Mouse (Mus musculus) testis, postnatal 14 days (tissue): Measurements from ENCODE around the gene Cpd.

Source experiments
- DNase-seq: peaks from one replicate; pipeline ENCODE4 v3.0.0; 2021; ENCODE audit warnings: low spot score

Cpd gene

DNA sequence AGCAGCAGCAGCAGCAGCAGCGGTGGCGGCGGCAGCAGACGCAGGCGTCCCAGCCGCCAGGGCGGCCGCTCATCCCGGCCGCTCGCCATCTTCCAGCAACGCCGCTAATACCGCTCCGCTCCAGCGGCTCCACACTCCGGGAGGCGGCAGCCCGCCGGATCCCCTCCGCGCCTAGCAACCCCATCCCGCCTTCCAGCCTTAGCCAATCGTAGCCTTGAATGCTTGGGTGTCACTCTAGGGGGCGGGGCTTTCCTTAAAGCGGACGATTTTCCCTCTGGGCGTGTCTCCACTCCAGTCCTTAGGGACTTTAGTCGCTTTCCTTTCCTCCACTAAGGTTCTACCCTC lies at the start of gene Cpd:
TSS of gene Cpd (minus strand) at position 141 of the 345 bp plus-strand sequence.
- peak; percentile 97 for DNase-seq

DNA sequence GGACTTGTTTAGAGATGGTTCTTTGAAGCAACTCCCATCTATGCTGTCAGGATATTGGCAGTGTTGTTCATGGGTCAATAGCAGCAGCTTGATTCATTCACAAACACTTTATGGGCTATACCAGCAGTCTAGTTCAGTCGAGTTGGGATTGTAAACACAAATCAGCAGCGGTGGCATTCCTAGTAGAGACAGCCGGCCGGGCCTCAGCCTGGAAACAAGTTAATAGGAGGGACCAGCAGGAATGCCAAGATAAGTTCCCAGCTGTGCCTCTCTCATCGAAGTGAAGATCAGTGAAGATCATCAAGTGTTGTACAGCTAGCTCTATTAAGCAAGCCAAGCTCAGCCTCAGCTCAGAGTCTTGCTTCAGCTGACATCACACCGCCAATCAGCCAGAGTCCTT lies 49.5 kb upstream of the Cpd start:
- no peak for DNase-seq

DNA sequence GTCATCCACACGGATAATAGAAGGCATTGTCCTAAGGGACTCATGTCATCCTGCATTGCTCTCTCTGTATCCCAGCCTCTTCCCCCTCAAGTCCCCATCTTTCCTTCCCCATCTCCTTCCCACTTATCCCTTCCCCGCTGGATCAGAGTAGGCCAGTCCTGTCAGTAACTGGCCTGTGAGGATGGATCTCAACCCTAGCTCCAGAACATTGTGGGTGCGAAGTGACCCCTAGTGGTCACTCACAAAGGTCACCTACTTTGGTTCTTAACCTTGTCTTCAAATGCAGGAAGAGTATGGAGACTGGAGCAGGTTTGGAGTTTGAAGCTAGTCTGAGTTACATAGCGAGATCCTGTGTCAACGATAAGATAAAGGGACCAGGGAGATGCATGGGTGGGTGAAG lies 47.4 kb upstream of the Cpd start:
- DNase-seq = no peak

DNA sequence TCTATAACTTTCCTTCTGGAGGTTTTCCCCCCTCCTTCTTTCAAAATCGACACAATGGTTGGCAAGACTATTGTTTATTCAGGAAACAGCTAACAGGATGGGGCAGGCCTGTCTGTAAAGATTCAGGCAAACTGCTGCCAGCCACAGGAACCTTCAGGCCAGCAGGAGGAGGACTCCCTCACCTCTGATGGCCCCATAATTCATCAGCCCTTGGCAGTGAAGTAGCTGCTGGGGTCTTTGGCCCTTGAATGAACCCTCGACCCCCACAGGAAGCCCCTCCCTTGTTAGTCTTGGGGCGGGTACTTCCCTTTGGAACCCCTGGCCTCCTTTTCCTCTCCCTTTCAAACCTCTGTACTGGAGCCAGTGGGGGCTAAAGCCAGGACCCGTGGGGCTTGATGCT lies 46.8 kb upstream of the Cpd start:
- no peak for DNase-seq

DNA sequence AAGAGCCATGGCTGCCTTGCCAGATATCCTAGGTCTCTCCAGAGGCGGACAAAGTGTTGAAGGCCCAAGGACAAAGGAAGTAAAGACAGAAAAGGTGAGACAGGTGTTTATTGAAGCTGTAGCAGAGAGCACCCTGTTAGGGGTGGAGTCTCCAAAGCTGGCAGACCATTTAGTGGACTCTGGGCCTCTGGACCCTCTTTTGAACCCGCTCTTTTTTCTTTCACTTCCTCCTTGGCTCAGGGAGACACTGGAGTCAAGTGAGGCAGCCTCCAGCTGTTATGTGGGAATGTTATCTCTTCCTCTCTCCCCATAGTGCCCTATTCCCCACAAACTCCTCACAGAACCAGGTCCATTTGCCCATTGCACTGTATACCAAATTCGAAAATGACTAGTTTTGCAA lies 46.2 kb upstream of the Cpd start:
- DNase-seq = no peak

DNA sequence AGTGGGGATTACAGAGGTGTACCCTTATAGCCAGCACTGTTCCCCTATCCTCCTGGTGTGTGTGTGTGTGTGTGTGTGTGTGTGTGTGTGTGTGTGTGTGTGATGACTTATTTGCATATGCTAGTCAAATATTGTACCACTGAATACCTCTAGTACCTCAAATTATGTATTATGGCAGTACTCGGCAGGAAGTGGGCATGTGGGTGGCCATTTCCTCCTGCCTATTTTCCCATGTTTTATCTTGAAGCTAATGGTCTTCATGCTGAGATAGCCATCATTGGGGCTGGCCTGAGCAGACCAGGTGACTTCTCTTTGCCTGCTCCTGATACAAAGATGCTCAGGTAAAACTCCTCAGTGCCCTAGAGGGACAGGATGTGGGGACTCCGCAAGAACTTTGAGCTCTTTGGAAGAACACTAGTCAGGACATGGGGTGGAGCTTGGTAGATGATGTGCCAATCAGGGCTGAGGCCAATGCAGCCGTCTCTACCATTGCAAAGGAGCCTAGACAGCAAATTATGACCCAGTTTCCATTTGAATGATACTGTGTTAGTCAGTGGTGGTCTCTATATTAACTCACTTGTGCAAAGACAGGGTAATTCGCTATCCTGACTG lies 45.0 kb upstream of the Cpd start:
- DNase-seq = no peak

DNA sequence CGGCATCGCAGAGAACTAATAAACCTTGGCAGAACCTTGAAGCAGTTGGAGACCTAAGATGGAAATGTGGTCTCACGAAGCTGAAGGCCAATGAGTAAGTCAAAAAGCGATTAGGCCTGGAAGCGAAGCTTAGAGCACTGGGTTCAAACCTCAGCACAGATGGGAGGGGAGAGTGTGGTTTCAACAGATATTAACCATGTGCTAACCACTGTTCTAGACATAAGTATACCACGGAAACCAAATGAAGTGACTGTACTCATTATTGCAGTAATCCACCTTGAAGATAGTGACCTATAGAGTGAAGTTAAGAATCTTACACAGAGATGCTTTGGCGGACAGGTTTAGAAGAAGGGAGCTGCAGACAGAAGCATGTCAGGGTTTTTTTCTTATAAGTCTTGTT lies 44.4 kb upstream of the Cpd start:
- no peak for DNase-seq

DNA sequence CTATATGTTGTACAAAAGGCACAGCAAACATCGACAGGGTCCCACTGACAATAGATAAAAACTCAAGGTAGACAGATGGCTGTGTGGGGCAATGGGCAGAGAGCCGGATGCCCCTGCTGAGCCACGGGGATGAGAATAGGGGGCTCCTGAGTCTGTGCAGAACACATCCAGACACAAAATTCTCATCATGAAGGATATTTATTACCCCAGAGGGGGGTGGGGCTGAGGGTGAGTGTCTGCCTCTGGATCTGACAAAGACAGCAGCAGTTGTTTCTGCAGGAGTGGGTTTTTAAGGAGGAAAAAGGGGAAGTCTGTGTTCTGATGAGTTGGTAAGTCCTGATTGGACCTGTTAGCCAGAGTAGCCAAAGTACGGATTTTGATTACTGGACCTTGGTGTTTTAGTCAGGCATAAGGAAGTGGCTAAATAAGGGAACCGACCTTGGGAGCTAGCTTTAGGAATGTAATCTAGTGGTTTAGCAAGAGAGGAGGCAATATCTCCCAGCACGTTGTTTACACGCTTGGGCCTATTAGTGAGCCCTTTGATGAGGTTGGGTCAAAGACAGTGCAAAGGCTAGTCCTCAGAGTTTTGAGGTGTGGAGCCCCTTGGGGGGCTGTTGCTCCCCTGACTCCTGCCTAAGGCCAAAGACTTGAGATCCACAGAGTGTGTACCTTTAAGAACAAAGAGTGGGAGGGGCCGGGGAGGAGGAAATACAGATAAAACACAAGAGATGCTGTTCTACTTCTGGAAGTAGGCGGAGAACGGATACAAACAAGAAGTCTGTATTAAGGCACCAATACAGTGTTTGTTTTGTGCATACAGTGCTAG lies 42.7 kb upstream of the Cpd start:
- peak; percentile 45 for DNase-seq

DNA sequence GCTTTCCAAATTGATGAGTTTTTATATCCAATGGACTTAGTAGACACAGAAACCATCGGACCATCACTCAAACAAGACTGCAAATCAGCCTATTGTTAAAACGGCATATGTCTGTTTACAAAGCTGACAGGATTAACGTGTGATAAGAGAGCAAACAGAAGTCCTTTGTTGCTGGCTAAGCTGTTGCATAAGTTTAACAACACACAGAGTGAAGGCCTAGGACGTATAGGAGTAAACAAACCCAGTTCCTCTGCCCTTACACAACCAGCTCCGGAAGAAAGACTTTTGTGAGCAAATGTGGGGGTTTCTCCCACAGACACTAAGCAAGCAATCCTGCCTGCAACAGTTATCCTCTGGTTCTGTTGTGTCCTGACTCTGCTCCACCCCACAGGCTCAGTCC lies 37.6 kb upstream of the Cpd start:
- DNase-seq = no peak

DNA sequence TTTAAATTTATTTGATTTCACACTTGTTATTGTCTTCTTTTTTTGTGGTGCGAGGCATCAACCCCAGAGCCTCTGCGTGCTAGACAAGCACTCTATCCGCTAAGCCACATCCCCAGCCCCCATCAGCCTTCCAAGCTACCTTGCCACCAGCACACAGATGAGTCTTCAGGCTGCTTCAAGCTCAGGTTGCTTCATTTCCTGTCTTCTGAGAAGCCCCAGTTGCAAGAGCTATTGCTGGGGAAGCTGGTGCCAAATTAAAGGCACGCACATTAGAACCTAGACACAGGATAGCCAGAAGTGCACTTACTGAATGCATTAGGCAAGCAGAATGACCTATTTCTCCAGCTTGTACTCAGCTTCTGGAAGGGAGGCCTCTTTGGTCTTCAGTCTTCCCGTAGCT lies 33.0 kb upstream of the Cpd start:
- DNase-seq = no peak

DNA sequence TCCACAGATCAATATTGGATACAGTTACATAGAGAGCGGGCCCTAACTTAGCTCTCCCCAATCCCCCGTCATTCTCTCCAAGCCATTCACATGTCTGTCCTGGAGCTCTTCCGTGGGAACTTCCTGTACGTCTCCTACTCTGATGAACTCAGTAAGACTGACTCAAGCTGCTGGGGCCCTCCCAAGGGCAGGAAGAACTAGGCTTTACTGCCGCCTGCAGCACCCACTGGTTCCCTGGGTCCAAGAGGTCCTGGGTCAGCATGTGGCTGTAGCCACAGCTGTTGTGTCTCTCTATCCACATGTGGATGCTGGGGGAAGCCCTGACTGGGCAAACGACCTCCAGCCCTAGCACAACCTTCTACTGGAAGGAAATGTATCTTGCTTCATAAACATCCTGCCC lies 27.9 kb upstream of the Cpd start:
- no peak for DNase-seq

DNA sequence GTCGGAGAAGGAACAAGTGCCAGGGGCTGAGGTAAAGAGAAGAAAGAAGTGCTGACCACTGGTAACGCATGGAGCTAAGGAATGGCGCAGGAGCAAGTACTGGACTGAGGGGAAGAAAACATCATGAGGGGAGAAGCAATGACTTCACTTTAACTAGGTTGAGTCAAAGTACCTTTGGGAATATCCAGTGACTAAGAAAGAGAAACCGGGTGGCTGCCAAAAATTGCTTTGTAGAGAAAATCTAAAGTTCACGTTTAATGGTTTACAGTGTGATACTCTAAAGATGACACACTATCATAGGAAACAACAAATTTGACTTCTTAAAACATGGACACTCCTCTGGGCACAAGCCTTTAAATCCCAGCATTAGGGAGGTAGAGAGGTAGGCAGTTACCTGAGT lies 27.0 kb upstream of the Cpd start:
- DNase-seq = no peak

DNA sequence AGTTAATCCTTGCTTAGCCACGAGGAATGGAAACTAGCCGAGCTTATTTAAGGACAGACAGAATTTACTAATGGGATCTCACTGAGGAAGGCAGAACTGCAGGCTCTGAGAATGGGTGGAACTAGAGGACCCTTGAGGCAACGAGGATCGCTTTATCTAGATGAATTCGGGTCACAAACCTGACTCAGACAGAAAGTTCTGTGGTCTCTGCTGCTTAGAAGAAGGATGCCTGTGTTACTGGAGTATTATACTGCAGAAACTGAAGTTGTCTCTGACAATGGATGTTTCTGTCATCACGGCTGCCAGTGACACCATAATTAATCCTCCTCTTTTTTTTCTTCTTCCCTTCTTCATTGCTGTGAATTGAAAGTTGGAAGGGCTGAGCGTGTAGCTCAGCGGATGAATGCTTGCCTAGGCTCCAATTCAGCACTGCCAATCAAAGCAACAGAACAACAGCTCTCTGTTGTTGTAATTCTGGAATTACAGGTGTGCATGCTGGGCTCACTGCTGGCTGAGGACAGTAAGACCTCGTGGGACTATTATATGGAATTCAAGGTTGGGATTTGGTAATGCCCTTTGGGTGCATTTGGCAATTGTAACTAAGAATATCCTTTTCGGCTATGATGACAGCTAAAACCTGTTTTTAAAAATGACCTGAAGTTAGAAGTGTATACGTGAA lies 25.9 kb upstream of the Cpd start:
- no peak for DNase-seq

DNA sequence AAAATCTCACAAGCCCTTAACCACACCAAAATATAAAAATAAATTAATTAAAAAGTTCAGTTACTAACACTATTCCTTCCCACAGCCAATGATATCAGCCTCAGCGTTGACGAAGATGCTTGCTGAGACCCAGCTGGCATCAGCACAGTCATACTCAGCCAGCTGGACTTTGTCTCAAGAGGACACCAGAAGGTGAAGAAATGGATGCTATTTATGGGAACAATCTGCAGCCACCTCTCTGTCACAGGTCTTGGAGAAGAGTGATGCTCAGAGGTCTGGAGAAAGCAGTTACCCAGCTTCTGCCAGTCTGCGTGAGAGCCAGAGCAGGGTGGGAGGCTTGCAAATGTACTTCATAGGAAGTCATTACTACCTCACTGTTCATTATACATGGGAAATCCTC lies 14.4 kb upstream of the Cpd start:
- DNase-seq = no peak

DNA sequence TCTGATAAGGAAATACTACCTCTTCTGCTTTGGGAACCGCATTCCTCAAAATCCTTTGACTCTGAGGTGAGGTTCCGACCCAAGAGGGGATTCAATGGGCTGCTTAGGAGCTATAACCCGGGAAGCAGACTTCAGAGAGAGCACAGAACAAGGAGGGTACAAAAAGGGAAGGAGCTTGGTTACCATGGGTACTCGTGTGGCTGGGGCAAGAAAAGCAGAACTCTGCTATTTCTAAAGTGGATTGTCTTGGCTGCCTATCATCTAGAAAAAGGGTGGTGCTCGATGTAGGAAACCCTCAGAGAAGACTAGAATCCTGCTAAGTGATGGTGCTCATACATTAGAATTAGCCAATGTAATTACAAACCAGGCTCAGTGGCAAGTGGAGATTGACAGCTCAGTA lies 12.4 kb upstream of the Cpd start:
- DNase-seq = no peak

DNA sequence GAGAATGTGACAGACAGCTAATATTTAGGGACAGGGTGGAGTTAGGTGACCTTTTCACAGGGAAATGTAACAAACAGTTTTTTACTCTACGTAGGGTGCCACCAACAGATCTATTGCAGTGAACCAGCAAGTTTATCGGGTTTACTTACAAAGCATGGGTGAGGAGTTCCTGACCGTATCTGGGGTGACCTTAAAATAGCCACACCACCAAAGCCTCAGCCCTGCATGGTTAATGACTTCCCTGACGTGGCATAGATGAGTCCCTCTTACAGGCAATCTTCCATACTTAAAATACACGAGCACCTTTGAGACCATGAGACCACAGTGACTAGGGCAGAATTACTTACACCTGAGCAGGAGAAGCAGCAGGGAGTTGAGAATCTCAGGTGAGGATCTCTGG lies 12.0 kb upstream of the Cpd start:
- DNase-seq = no peak

DNA sequence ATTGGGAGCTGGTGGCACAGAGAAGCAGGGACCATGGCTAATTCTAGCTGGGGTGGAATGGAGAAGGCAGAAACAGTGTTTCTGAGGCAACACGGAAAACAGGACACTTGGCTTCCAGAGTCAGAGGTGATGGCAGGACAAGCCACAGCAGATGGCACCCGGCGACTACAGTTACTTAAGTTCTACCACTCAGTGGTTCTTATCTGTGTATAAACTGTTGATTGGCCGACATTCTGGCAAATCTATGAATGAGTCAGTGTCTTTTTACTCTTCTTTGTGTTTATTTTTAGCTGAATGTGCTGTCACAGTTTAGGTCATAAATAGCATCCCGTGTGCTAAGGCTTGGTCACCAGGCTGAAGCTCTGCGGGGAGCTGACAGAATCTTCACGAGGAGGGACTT lies 10.3 kb upstream of the Cpd start:
- no peak for DNase-seq

DNA sequence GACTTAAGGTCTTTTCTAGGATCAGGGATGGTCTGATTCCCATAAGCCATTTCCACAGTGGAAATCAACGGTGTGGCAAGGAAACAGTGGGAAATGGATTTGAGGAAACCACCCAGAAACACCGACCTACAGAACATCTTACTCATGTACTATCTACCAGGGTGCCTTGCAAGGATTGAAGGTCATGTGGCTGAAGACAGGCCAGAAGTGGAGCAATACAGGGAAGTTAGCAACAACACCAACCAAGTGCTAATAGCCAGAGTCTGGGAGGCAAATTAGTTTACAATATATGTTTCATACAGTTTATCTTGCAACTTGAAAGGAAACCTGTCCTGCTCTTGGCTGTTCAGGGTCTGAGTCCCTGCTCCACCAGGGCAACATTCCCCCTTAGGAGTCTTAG lies 9.8 kb upstream of the Cpd start:
- no peak for DNase-seq

DNA sequence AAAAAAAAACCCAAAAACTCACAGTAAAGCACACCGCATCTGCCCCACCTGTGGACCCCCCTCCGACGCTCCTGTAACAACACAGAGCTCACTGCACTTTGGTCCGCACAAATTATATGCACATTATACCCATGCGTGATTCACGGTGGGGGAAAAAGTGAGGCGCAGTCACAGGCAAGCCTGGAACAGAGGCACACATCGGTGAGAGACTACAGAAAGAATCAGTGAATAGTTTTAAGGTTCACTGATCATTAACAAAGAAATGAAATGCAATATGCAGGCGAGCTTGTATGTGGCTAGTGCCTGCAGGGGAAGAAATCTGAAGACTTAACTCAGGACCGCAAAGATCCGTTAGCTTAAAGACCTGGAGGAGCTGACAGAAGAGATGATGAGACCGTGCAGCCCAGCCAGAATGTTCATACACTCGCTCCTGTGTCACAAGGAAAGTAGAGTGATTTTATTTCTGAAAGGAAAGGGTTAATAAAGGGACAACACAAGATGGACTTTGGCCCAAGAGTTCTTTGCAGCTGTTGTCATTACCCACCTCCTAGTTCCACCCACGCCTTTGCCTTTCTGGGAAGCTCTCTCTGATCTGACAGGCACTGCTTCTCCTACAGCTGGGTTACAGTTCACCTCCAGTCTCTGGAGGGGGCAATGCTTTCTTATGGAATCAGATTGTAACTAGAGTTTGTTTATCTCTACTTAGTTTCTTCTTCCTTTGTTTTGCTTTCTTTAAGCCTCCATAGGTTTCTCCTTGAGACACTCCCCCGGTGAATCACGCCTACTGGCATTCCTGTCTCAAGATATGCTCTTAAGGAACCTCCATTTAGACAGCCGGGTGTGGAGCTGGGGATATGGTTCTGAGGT lies 7.9 kb upstream of the Cpd start:
- peak; percentile 27 for DNase-seq

DNA sequence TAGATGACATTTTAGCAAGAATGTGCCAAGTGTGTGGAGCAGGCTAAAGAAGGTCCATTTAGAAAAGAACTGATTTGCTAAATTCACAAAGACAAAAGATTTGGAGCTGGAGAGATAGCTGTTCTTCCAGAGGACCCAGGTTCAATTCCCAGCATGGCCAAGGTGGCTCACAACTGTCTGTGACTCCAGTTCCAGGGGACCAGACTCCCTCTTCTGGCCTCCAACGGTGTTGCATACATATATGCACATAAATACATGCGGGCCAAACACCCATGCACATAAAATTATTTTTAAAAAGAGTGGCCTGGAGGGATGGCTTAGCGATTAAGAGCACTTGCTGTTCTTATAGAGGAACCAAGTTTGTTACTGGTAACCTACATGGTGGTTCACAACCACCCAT lies 4.7 kb upstream of the Cpd start:
- DNase-seq = no peak

DNA sequence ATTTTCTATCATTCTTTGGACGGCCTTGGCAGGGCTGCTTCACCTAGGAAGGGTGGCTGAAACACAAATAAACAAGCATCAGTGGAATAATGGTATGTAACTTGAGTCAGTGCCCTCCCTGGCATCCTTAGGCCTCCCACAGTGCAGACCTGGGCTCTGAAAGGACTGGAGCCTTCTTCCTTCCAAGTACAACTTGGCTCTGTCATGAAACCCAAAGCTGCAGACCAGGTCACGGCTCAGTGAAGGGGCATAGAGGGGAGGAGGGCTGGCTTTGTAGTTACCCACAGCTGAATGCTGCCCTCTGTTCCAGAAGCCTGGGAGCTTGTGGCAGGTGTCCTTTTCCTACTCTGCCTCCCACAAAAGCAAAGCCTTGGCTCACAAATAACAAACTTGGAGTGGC lies 2.8 kb upstream of the Cpd start:
- no peak for DNase-seq

DNA sequence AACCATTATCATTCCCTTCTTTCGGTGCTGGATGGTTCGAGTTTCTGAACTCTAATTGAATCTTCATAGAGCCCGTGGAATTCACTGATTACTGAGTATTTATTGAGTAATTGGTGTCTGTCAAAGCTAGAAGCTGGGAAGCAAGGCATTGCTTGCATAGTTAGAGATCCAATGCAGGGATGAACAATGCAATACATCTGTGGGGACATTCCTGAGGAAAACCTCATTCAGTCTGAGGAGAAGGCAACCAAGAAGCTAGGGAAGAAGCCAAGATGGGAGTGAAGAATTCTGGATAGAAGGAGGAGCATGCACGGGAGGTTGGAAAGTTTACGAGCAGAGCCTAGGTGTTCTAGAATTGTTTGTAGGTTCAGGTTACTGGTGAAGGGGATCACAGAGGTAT lies 1.3 kb upstream of the Cpd start:
- DNase-seq = no peak

DNA sequence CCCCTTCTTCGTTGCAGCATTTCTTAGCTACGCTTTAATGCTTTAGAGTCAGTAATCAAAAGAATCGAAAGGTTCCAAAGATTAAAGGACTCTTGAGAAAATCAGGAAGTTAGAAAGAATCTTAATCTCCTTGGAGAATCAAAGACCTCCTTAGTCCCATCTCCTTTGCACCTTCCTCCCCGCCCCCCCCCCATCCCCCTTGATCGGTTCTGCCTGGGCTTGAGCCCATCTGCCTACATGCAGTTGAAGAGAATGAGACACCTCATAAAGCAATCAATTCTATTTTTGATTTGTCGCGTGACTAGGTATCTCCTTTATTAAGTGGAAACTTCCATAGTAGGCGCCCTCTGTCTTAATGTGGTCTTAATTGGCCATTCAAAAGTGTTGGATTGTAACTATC lies 536 bp upstream of the Cpd start:
- DNase-seq = no peak
